Mouse (Mus musculus) heart, adult 2 months (tissue): ENCODE measurements around the gene Ccdc62.
A peak's percentile ranks its signal among the peaks of the same experiment; 100 is the strongest.

ENCODE experiments used
- CTCF ChIP-seq: fragments of 200-600 bp; IDR thresholded peaks from 2 replicates; pipeline ENCODE4 v1.8.1; 2022; ENCODE audit warnings: antibody characterized with exemption, mild to moderate bottlenecking, moderate library complexity
- EP300 ChIP-seq: fragments of 200-500 bp; IDR thresholded peaks from 2 replicates; pipeline ENCODE4 v1.6.1; 2011; ENCODE audit warnings: low read depth, low read length, control low read depth; ENCODE audit not compliant: insufficient read depth
- POLR2A ChIP-seq: fragments of 200-500 bp; IDR thresholded peaks from 2 replicates; pipeline ENCODE4 v1.6.1; 2011; ENCODE audit warnings: mild to moderate bottlenecking, low read depth, low read length, control low read depth; ENCODE audit not compliant: insufficient read depth

GRCm38 (mm10) chr5:123973299-123974178 lies 43.1 kb downstream of the Ccdc62 start, which contains the start of gene Hip1r:
- TF ChIP-seq POLR2A (peak; percentile 54), CTCF (no peak), EP300 (no peak)
